Mouse (Mus musculus) hindbrain, postnatal 0 days (tissue): ENCODE data around the gene Acat1. TPM values are rescaled to one million over a fixed set of nuclear protein-coding genes. Genes with fewer than 3 reads are reported as not detected.

Experiments
- ATAC-seq: fragments of 200-750 bp; cut with Nextera tagmentation; 2 replicates; pipeline ENCODE4 v1.8.0; 2017; ENCODE audit warnings: mild to moderate bottlenecking, moderate TSS enrichment, moderate library complexity
- DNase-seq: peaks from one replicate; pipeline ENCODE4 v3.0.0-alpha.2; 2015; ENCODE audit warnings: low spot score
- H3K27ac ChIP-seq: fragments of 300-500 bp; sonication (generic); 2 replicates; pipeline ENCODE4 v1.5.1; 2014; ENCODE audit warnings: mild to moderate bottlenecking
- H3K27me3 ChIP-seq: fragments of 300-500 bp; sonication (generic); 2 replicates; pipeline ENCODE4 v1.6.1; 2014; ENCODE audit warnings: low read length, mixed read lengths; ENCODE audit not compliant: insufficient read depth
- H3K36me3 ChIP-seq: fragments of 300-500 bp; sonication (generic); 2 replicates; pipeline ENCODE4 v1.6.1; 2014; ENCODE audit warnings: low read length, mixed read lengths; ENCODE audit not compliant: insufficient read depth
- H3K4me1 ChIP-seq: fragments of 300-500 bp; sonication (generic); 2 replicates; pipeline ENCODE4 v1.6.1; 2014; ENCODE audit warnings: antibody characterized with exemption, low read length, mixed read lengths; ENCODE audit not compliant: insufficient read depth
- H3K4me2 ChIP-seq: fragments of 300-500 bp; sonication (generic); 2 replicates; pipeline ENCODE4 v1.6.1; 2014; ENCODE audit warnings: low read depth, mild to moderate bottlenecking, low read length, moderate library complexity, mixed read lengths
- H3K4me3 ChIP-seq: fragments of 300-500 bp; sonication (generic); 2 replicates; pipeline ENCODE4 v1.5.1; 2014; ENCODE audit warnings: low read length
- H3K9ac ChIP-seq: fragments of 300-500 bp; sonication (generic); replicated peaks from 2 replicates; pipeline ENCODE4 v1.6.1; 2014; ENCODE audit warnings: mild to moderate bottlenecking, low read length, moderate library complexity, mixed read lengths
- H3K9me3 ChIP-seq: fragments of 300-500 bp; sonication (generic); 2 replicates; pipeline ENCODE4 v1.6.1; 2016; ENCODE audit warnings: low read length, mixed read lengths
- CTCF ChIP-seq: IDR thresholded peaks from 2 replicates; pipeline ENCODE4 v1.5.1; 2016; ENCODE audit warnings: antibody characterized with exemption, control low read depth, low read depth
- WGBS: fragments of 180-500 bp; shearing (Covaris S2); extraction: QIAGEN DNeasy Blood & Tissue Kit; methylation state at CpG from one replicate; pipeline ENCODE4 v1.1.7; 2014; 5-methylcytosine and 5-hydroxymethylcytosine counted together
- polyA plus RNA-seq: library from polyadenylated mRNA; unstranded; fragments of >200 nt; fragmentation: Nextera tagmentation; extraction: Ambion mirVana; gene quantifications from 2 replicates; pipeline ENCODE4 v1.2.1, GENCODE M21; 2015
- total RNA-seq: library from RNA; depleted of rRNA; stranded (reverse); fragments of >200 nt; gene quantifications from 2 replicates; pipeline ENCODE4 v1.2.3, GENCODE M21; 2014; rRNA removed

The Acat1 gene
- total and polyA plus RNA-seq, 2 experiments from 2014 or later = 110 to 195 TPM

DNA sequence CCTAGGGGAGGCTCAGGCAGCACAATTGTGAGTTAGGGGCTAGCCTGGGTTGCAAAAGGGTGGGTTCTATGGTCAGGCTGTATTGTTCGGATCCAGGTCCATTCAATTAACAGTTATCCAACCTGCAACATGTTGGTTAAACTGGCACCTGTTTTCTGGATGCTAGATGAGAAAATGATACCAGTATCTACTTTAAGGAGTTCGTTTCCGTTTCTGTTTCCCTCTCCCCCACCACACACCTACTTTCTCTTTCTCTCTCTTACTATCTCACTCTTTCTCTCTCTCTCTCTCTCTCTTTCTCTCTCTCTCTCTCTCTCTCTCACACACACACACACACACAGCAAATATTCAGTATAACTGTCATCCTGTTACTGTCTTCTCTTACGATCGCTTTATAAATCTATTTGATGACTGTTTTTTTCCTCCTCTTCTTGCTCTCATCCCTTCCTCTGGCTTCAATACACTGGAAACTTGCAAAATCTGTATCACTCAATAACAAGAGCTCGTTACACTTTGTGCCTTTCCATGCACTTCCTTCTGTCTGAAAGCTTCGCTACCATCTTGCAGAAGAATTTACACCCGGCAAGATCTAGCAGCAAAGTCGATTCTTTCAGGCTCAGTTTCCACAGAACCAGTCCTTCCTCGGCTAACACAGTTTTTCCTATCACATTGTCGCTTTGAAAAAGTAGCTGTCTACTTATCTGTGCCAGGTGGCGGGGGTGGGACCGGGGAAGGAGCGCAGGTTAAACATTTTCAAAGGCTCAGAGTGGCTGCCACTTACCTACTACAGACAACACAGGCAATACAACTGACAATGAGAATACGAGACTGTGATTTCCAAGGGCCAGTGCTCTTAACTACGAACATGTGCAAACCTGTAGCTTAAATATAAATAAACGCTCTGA, 74.5 kb downstream of the Acat1 start:
- no peaks in the 10 kb centered on the region for H3K27me3 ChIP-seq
- peak; percentile 6 for DNase-seq
- no peak for TF ChIP-seq CTCF
- 20% methylated on average over 17 of the region's 17 CpGs for WGBS
- H3K4me2 ChIP-seq = peak overlapping the region; percentile 94
- no peaks in the 10 kb centered on the region; the same call in 1 of the 2 replicates for H3K4me1 ChIP-seq
- no peak for ATAC-seq
- no peaks in the 10 kb centered on the region for H3K9me3 ChIP-seq
- H3K27ac ChIP-seq = peak overlapping the region; percentile 72
- H3K36me3 ChIP-seq = peaks cover 4% of the 10 kb centered on the region; the same call in 1 of the 2 replicates
- H3K4me3 ChIP-seq = peak overlapping the region; percentile 89
- peak overlapping the region; percentile 61 for H3K9ac ChIP-seq

Other genes with a start within 250 kb of the Acat1 start
- gene Kdelc2, start 226.4 kb downstream of the Acat1 start, total RNA-seq = 5.5 and 6.8 TPM in 2 replicates
- 8.1 and 8.7 TPM in 2 replicates for gene Kdelc2, start 226.4 kb downstream of the Acat1 start, polyA plus RNA-seq
- gene 4930550C14Rik, start 208.1 kb downstream of the Acat1 start, total RNA-seq = 0.18 and 0.26 TPM in 2 replicates
- 0.49 and 0.59 TPM in 2 replicates for gene 4930550C14Rik, start 208.1 kb downstream of the Acat1 start, polyA plus RNA-seq
- 6.4 and 10.8 TPM in 2 replicates for gene Atm, start 73.6 kb downstream of the Acat1 start, total RNA-seq
- gene Atm, start 73.6 kb downstream of the Acat1 start, polyA plus RNA-seq = 6.4 and 7.3 TPM in 2 replicates
- gene Npat, start 73.3 kb downstream of the Acat1 start, total RNA-seq = 10.7 and 24.1 TPM in 2 replicates
- gene Npat, start 73.3 kb downstream of the Acat1 start, polyA plus RNA-seq = 8.1 and 8.9 TPM in 2 replicates
- 33.5 and 35.5 TPM in 2 replicates for gene Cul5, start 59.6 kb upstream of the Acat1 start, total RNA-seq
- gene Cul5, start 59.6 kb upstream of the Acat1 start, polyA plus RNA-seq = 39.5 and 40.2 TPM in 2 replicates
- gene Rab39, start 95.8 kb upstream of the Acat1 start, total RNA-seq = 3.3 and 4.6 TPM in 2 replicates
- 1.9 and 2.3 TPM in 2 replicates for gene Rab39, start 95.8 kb upstream of the Acat1 start, polyA plus RNA-seq
- gene Slc35f2, start 161.2 kb upstream of the Acat1 start, total RNA-seq = 12.1 and 18.4 TPM in 2 replicates
- gene Slc35f2, start 161.2 kb upstream of the Acat1 start, polyA plus RNA-seq = 20.4 and 20.6 TPM in 2 replicates
- gene Sln, start 239.8 kb upstream of the Acat1 start, total RNA-seq = 0.86 TPM in 1 of 2 replicates, not detected in the other
- 0.14 TPM in 1 of 2 replicates, not detected in the other for gene Sln, start 239.8 kb upstream of the Acat1 start, polyA plus RNA-seq